8 mouse cellular contexts compared by ENCODE assay signal in the genomic region with DNA sequence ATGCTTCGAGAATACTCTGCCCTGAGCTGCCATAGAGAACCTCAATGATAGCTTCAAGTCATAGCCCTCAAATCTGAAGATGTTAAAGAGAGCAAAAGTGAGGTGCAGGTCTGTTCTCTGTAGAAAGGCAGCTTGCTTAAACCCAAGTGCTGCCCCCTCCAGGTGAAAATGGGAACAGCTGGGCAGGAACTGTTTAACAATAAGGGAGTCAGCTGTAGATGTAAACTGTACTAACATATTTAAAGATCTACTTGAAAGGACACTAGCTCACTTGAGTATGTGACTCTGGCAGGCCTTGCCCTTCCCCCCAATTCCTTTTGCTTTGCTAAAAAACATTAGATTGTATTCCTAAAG.
DNase-seq lines count a peak whose midpoint lies in the region; ATAC-seq and TF ChIP-seq lines count a peak whose summit lies in the region.

No protein-coding gene starts in this region.

- TF ChIP-seq EP300 in lung, postnatal 0 days (IDR thresholded peaks at IDR 0.05) = no peak

- ATAC-seq in neural tube, embryonic 15.5 days (ENCODE audit: low FRiP score) = no peak
- ATAC-seq in frontal cortex, adult (ENCODE audit: low TSS enrichment) = 0 out of 2 replicates have a peak, but pooled peaks have one; percentile 17
- ATAC-seq in lung, postnatal 0 days = no peak

- DNase-seq in gastrocnemius, adult 18-20 months (ENCODE audit: low spot score) = peak; percentile 6
- no peak for DNase-seq in gastrocnemius, postnatal 25 days
- peak; percentile 49 for DNase-seq in neural tube, embryonic 10.5 days (ENCODE audit: extremely low spot score, low spot score)
- DNase-seq in cerebellum, adult 18-20 months = peak; percentile 71 to 74
- peak; percentile 44 for DNase-seq in lung, postnatal 0 days (ENCODE audit: low spot score)
- DNase-seq in thymus, postnatal 36 days = peak; percentile 5 to 8

- peak; percentile 64 for TF ChIP-seq CTCF in lung, postnatal 0 days (IDR thresholded peaks at IDR 0.05)

- no peaks in the 10 kb centered on the region for H3K4me1 ChIP-seq in neural tube, embryonic 15.5 days
- H3K4me1 ChIP-seq in lung, postnatal 0 days (ENCODE audit: insufficient read depth, low read depth, low read length) = no peaks in the 10 kb centered on the region

- H3K4me2 ChIP-seq in neural tube, embryonic 15.5 days = no peak overlapping the region
- no peak overlapping the region for H3K4me2 ChIP-seq in lung, postnatal 0 days (replicated peaks; ENCODE audit: low read depth, low read length)

- H3K4me3 ChIP-seq in neural tube, embryonic 15.5 days (replicated peaks) = no peak overlapping the region
- no peak overlapping the region for H3K4me3 ChIP-seq in lung, postnatal 0 days (ENCODE audit: low read depth, low read length)

- no peaks in the 10 kb centered on the region for H3K36me3 ChIP-seq in neural tube, embryonic 15.5 days
- H3K36me3 ChIP-seq in lung, postnatal 0 days (ENCODE audit: insufficient read depth, low read length) = no peaks in the 10 kb centered on the region

- no peak overlapping the region for H3K9ac ChIP-seq in neural tube, embryonic 15.5 days (replicated peaks)
- no peak overlapping the region for H3K9ac ChIP-seq in lung, postnatal 0 days (replicated peaks; ENCODE audit: low read depth)

- H3K27ac ChIP-seq in neural tube, embryonic 15.5 days (replicated peaks) = no peak overlapping the region
- no peak overlapping the region for H3K27ac ChIP-seq in lung, postnatal 0 days (ENCODE audit: low read length)

- H3K27me3 ChIP-seq in neural tube, embryonic 15.5 days (replicated peaks) = no peaks in the 10 kb centered on the region
- no peaks in the 10 kb centered on the region for H3K27me3 ChIP-seq in lung, postnatal 0 days (replicated peaks; ENCODE audit: insufficient read depth, low read length)

- 64% methylated on average over 1 of the region's 1 CpGs for WGBS in neural tube, embryonic 15.5 days
- WGBS in lung, postnatal 0 days = 59% methylated on average over 1 of the region's 1 CpGs

- H3K9me3 ChIP-seq in neural tube, embryonic 15.5 days (replicated peaks) = no peaks in the 10 kb centered on the region
- no peaks in the 10 kb centered on the region for H3K9me3 ChIP-seq in lung, postnatal 0 days (ENCODE audit: low read length)
